Mouse (Mus musculus) liver, embryonic 14.5 days (tissue): ENCODE data around the gene Mgat5. TPM values are rescaled to one million over a fixed set of nuclear protein-coding genes. Genes with fewer than 3 reads are reported as not detected.

Experiments used
- ATAC-seq: fragments of 200-750 bp; cut with Nextera tagmentation; 2 replicates; pipeline ENCODE4 v1.8.0; 2017; ENCODE audit warnings: moderate number of reproducible peaks, mild to moderate bottlenecking, moderate library complexity; ENCODE audit not compliant: insufficient read depth
- DNase-seq, 3 experiments: peaks; one replicate each; pipeline ENCODE4 v3.0.0-alpha.2; 2012 to 2013; ENCODE audit warnings: low read depth in 3 of 3, low spot score in 3 of 3
- H3K27ac ChIP-seq: fragments of 300-500 bp; sonication (generic); 2 replicates; pipeline ENCODE4 v1.5.1; 2014; ENCODE audit warnings: moderate library complexity, mild to moderate bottlenecking, control low read depth, inconsistent platforms
- H3K27me3 ChIP-seq: fragments of 300-500 bp; sonication (generic); 2 replicates; pipeline ENCODE4 v1.6.1; 2014; ENCODE audit warnings: mild to moderate bottlenecking, low read length, moderate library complexity; ENCODE audit not compliant: control insufficient read depth, insufficient read depth
- H3K36me3 ChIP-seq: fragments of 300-500 bp; sonication (generic); replicated peaks from 2 replicates; pipeline ENCODE4 v1.6.1; 2014; ENCODE audit warnings: low read depth; ENCODE audit not compliant: control insufficient read depth, insufficient read depth
- H3K4me1 ChIP-seq, 2 experiments: fragments of 200-500 bp in 1 of 2; fragments of 300-500 bp in 1 of 2; sonication (generic) in 1 of 2; replicated peaks; 2 replicates each; pipeline ENCODE4 v1.6.1; 2012 to 2014; ENCODE audit warnings: antibody characterized with exemption in 1 of 2, inconsistent platforms in 1 of 2, low read length in 1 of 2; ENCODE audit not compliant: control insufficient read depth in 2 of 2, insufficient read depth in 2 of 2
- H3K4me2 ChIP-seq: fragments of 300-500 bp; sonication (generic); 2 replicates; pipeline ENCODE4 v1.6.1; 2014; ENCODE audit warnings: low read depth, mild to moderate bottlenecking, control low read depth, moderate library complexity
- H3K4me3 ChIP-seq, 2 experiments: fragments of 200-500 bp in 1 of 2; fragments of 300-500 bp in 1 of 2; sonication (generic) in 1 of 2; 2 replicates each; pipeline ENCODE4 v1.5.1; 2012 to 2014; ENCODE audit warnings: low read depth in 2 of 2, low read length in 2 of 2, mild to moderate bottlenecking in 2 of 2, control low read depth in 1 of 2, inconsistent platforms in 1 of 2, moderate library complexity in 1 of 2; ENCODE audit not compliant: insufficient read depth in 1 of 2
- H3K9ac ChIP-seq: fragments of 300-500 bp; sonication (generic); replicated peaks from 2 replicates; pipeline ENCODE4 v1.6.1; 2014; ENCODE audit warnings: mild to moderate bottlenecking, control low read depth, moderate library complexity
- H3K9me3 ChIP-seq: fragments of 300-500 bp; sonication (generic); 2 replicates; pipeline ENCODE4 v1.6.1; 2016; ENCODE audit warnings: low read length, mixed read lengths; ENCODE audit not compliant: control insufficient read depth
- CTCF ChIP-seq: IDR thresholded peaks from 2 replicates; pipeline ENCODE4 v1.5.1; 2016; ENCODE audit warnings: antibody characterized with exemption, low read depth, control low read depth
- EP300 ChIP-seq: IDR thresholded peaks from 2 replicates; pipeline ENCODE4 v1.6.1; 2016; ENCODE audit warnings: antibody characterized with exemption, low read depth
- WGBS: fragments of 180-500 bp; shearing (Covaris S2); extraction: QIAGEN DNeasy Blood & Tissue Kit; methylation state at CpG from one replicate; pipeline ENCODE4 v1.1.7; 2014; ENCODE audit not compliant: insufficient replicate concordance; 5-methylcytosine and 5-hydroxymethylcytosine counted together
- polyA plus RNA-seq, 2 experiments: library from polyadenylated mRNA; depleted of rRNA in 1 of 2; stranded (reverse) in 1 of 2; unstranded in 1 of 2; fragments of >200 nt; fragmentation: Nextera tagmentation in 1 of 2; extraction: Ambion mirVana in 1 of 2; gene quantifications; 2 replicates each; pipeline versions ENCODE4 v1.2.1 to v1.2.3; 2012 to 2014

The Mgat5 gene
- polyA plus RNA-seq, 2 experiments, result 0.62 to 0.67 TPM

- Histone ChIP-seq H3K36me3 (no peaks in the 10 kb centered on the region), H3K4me3 (no peak overlapping the region), H3K4me1 (no peaks in the 10 kb centered on the region), H3K27ac (no peak overlapping the region), H3K4me2 (no peak overlapping the region), H3K9ac (no peak overlapping the region), H3K27me3 (no peaks in the 10 kb centered on the region), H3K9me3 (no peaks in the 10 kb centered on the region)
- ATAC-seq (no peak), DNase-seq (no peak)
- TF ChIP-seq EP300, result no peak
- no peak for TF ChIP-seq CTCF
- WGBS, result 76% methylated on average over 7 of the region's 7 CpGs
Measured at GRCm38 (mm10) chr1:127459576-127459975, 254.8 kb downstream of the Mgat5 start.

GRCm38 (mm10) chr1:127461017-127461416 is 256.2 kb downstream of the Mgat5 start:
- Histone ChIP-seq H3K4me3 (no peak overlapping the region), H3K27me3 (no peaks in the 10 kb centered on the region), H3K4me2 (no peak overlapping the region), H3K36me3 (no peaks in the 10 kb centered on the region), H3K4me1 (no peaks in the 10 kb centered on the region), H3K27ac (no peak overlapping the region), H3K9me3 (no peaks in the 10 kb centered on the region), H3K9ac (no peak overlapping the region)
- DNase-seq (no peak), ATAC-seq (no peak)
- WGBS, result 64% methylated on average over 9 of the region's 9 CpGs
- TF ChIP-seq EP300, result no peak
- TF ChIP-seq CTCF, result no peak

GRCm38 (mm10) chr1:127464041-127464440 is 259.2 kb downstream of the Mgat5 start:
- no peak overlapping the region for H3K27ac ChIP-seq
- H3K27me3 ChIP-seq, result no peaks in the 10 kb centered on the region
- TF ChIP-seq CTCF (no peak), EP300 (no peak)
- no peaks in the 10 kb centered on the region for H3K4me1 ChIP-seq
- no peaks in the 10 kb centered on the region for H3K36me3 ChIP-seq
- WGBS, result 69% methylated on average over 6 of the region's 6 CpGs
- DNase-seq, result no peak
- no peak for ATAC-seq
- no peak overlapping the region for H3K4me3 ChIP-seq
- no peaks in the 10 kb centered on the region for H3K9me3 ChIP-seq
- no peak overlapping the region for H3K4me2 ChIP-seq
- H3K9ac ChIP-seq, result no peak overlapping the region

- no peak overlapping the region for H3K27ac ChIP-seq
- no peak overlapping the region for H3K4me3 ChIP-seq
- TF ChIP-seq EP300 (no peak), CTCF (no peak)
- ATAC-seq, result no peak
- H3K4me1 ChIP-seq, result no peaks in the 10 kb centered on the region
- no peaks in the 10 kb centered on the region for H3K27me3 ChIP-seq
- no peaks in the 10 kb centered on the region for H3K9me3 ChIP-seq
- no peak overlapping the region for H3K9ac ChIP-seq
- WGBS, result 45% methylated on average over 6 of the region's 6 CpGs
- no peak for DNase-seq
- H3K36me3 ChIP-seq, result no peaks in the 10 kb centered on the region
- no peak overlapping the region for H3K4me2 ChIP-seq
Measured at GRCm38 (mm10) chr1:127465292-127465691, 260.5 kb downstream of the Mgat5 start.

- Histone ChIP-seq H3K4me1 (no peaks in the 10 kb centered on the region), H3K27me3 (no peaks in the 10 kb centered on the region), H3K4me3 (no peak overlapping the region), H3K9me3 (no peaks in the 10 kb centered on the region), H3K4me2 (no peak overlapping the region), H3K36me3 (no peaks in the 10 kb centered on the region), H3K27ac (no peak overlapping the region), H3K9ac (no peak overlapping the region)
- no peak for DNase-seq
- WGBS, result 83% methylated on average over 5 of the region's 5 CpGs
- TF ChIP-seq CTCF (no peak), EP300 (no peak)
- no peak for ATAC-seq
Measured at GRCm38 (mm10) chr1:127467238-127467637, 262.4 kb downstream of the Mgat5 start.
